Mouse (Mus musculus) inflammation-experienced regulatory T-cells (primary cell): ENCODE measurements around the gene Peli3. TPM values are rescaled to one million over a fixed set of nuclear protein-coding genes. Genes with fewer than 3 reads are reported as not detected.

Source experiments
- polyA plus RNA-seq, 2 experiments: library from polyadenylated mRNA; unstranded; fragments of 100-300 nt; shearing (Covaris generic); gene quantifications; one replicate each; pipeline ENCODE4 v1.2.1; 2017

Gene Peli3
- polyA plus RNA-seq, result 1 to 10 TPM in 1 of 2 experiments, under 1 TPM in 1; 0.70 to 1.9 TPM

GRCm38 (mm10) chr19:4942551-4943252, at the start of gene Peli3:
Peli3 (minus strand) TSS chr19:4943127.

GRCm38 (mm10) chr19:4990256-4990625, 47.3 kb upstream of the Peli3 start, which contains the start of gene Npas4:
Npas4 (minus strand) TSS chr19:4990316.

GRCm38 (mm10) chr19:4961928-4962601, 19.1 kb upstream of the Peli3 start, which contains the start of gene Mrpl11:
Mrpl11 (plus strand) TSS chr19:4962147.

DNA sequence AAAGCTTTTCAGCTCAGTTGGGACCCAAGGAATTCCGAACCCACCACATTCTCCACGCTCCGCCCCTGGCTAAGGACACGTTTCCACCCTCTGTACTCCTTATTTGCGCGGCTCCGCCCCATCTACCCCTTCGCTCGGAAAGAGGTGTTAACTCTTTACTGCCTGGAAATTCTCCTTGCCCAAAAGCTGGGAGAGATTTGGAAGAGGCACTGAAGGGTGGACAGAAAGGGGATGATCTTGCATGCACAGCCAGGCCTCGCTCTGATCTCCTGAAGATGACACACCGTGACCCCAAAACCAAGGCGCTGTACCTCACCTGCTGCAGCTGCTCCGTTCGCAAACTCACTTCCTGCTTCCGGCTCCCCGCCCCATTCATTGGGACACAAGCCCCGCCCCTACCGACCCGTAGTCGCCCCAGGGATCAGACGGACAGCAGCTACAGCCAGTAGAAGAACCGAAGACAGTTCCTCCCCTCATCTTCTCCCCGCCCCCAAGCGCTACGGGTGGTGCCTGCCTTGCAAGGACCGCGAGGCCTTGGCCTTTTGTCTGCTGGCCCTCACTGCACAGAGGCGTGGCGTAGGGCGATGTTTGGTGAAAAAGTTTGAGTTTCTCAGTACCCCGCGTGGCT, 14.9 kb downstream of the Peli3 start, which contains the start of gene Dpp3:
Gene Dpp3 (minus strand): TSS at position 384 of the 628 bp plus-strand sequence.

DNA sequence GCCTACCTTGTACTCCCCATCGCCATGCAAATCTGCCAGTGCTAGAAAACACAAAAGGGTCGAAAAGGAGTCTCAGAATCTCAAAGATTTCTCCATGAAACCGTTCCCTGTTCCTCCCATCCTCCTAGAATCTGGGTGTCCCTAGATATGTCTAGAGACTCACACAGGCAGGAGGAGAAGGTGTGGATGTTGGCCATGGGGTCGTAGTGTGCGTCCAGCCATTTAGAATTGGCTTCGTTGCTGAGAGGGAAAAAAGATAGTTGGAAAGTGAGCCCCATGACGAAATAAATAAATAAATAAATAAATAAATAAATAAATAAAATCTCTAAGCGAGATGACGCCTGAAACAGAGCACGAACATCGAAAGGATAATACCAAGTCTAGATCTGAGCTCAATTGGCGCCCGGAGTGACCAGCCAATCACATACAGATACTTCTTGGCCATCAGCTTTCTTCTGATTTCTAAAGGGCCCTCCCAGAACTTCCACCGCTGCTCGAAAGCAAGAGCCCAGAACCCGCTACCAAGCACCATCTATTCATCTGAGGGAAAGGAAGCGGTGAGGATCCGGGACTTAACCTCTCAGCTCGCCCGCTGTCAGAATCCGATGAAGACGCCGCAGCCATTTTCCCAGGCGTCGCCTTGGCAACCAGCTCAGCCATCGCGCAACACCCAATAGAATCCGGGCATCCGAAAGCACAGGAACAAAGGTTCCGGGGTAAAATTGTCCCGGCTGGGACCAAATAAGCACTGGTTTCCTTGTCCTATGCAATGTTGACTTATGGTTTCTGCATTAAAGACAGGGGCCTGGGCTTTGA, 36.7 kb downstream of the Peli3 start, which contains the start of gene Bbs1:
Gene Bbs1 (minus strand): TSS at position 650 of the 816 bp plus-strand sequence.

Other genes starting within 250 kb of the Peli3 start
- gene Gm960, start 244.5 kb downstream of the Peli3 start, polyA plus RNA-seq, result 1 to 10 TPM; 1.8 to 4.5 TPM
- under 1 TPM; 0.40 to 0.84 TPM for gene Sptbn2, start 232.0 kb downstream of the Peli3 start, polyA plus RNA-seq
- gene Rbm4b, start 186.6 kb downstream of the Peli3 start, polyA plus RNA-seq, result 10 to 100 TPM; 40.8 to 47.0 TPM
- 10 to 100 TPM; 49.9 to 54.0 TPM for gene Rbm4, start 149.2 kb downstream of the Peli3 start, polyA plus RNA-seq
- gene Gm21992, start 131.5 kb downstream of the Peli3 start, polyA plus RNA-seq, result 10 to 100 TPM; 24.9 to 30.4 TPM
- gene Rbm14, start 131.5 kb downstream of the Peli3 start, polyA plus RNA-seq, result 10 to 100 TPM; 61.5 to 84.0 TPM
- gene Ccs, start 103.8 kb downstream of the Peli3 start, polyA plus RNA-seq, result 100 to 1,000 TPM in 1 of 2 experiments, 10 to 100 TPM in 1; 72.7 to 120 TPM
- under 1 TPM in 1 of 2 experiments, not detected in 1; 0.55 TPM for gene Ccdc87, start 103.8 kb downstream of the Peli3 start, polyA plus RNA-seq
- 1 to 10 TPM; 4.1 to 6.0 TPM for gene Ctsf, start 88.0 kb downstream of the Peli3 start, polyA plus RNA-seq
- under 1 TPM in 1 of 2 experiments, not detected in 1; 0.11 TPM for gene Actn3, start 65.2 kb downstream of the Peli3 start, polyA plus RNA-seq
- 1 to 10 TPM; 5.0 to 9.9 TPM for gene Zdhhc24, start 64.5 kb downstream of the Peli3 start, polyA plus RNA-seq
- 1 to 10 TPM in 1 of 2 experiments, under 1 TPM in 1; 0.71 to 3.0 TPM for gene Bbs1, start 36.5 kb downstream of the Peli3 start, polyA plus RNA-seq
- gene Dpp3, start 14.8 kb downstream of the Peli3 start, polyA plus RNA-seq, result 100 to 1,000 TPM in 1 of 2 experiments, 10 to 100 TPM in 1; 93.7 to 123 TPM
- gene Mrpl11, start 19.0 kb upstream of the Peli3 start, polyA plus RNA-seq, result 10 to 100 TPM; 60.3 to 63.9 TPM
- 1 to 10 TPM; 1.3 to 1.7 TPM for gene Npas4, start 47.2 kb upstream of the Peli3 start, polyA plus RNA-seq
- gene Slc29a2, start 80.7 kb upstream of the Peli3 start, polyA plus RNA-seq, result 1 to 10 TPM; 3.4 TPM
- gene B4gat1, start 95.7 kb upstream of the Peli3 start, polyA plus RNA-seq, result 10 to 100 TPM; 13.6 to 15.6 TPM
- 1 to 10 TPM; 2.4 to 8.5 TPM for gene AC124502.3, start 95.8 kb upstream of the Peli3 start, polyA plus RNA-seq
- 100 to 1,000 TPM; 103 to 106 TPM for gene Brms1, start 98.2 kb upstream of the Peli3 start, polyA plus RNA-seq
- under 1 TPM in 1 of 2 experiments, not detected in 1; 0.08 TPM for gene Rin1, start 107.4 kb upstream of the Peli3 start, polyA plus RNA-seq
- gene Cd248, start 125.0 kb upstream of the Peli3 start, polyA plus RNA-seq, result not detected
- gene Tmem151a, start 142.4 kb upstream of the Peli3 start, polyA plus RNA-seq, result under 1 TPM; 0.31 to 0.84 TPM
- gene Yif1a, start 145.4 kb upstream of the Peli3 start, polyA plus RNA-seq, result 10 to 100 TPM; 59.7 to 66.6 TPM
- gene Cnih2, start 155.4 kb upstream of the Peli3 start, polyA plus RNA-seq, result 1 to 10 TPM; 2.7 to 5.6 TPM
- 100 to 1,000 TPM; 187 to 249 TPM for gene Rab1b, start 163.9 kb upstream of the Peli3 start, polyA plus RNA-seq
- gene Klc2, start 175.4 kb upstream of the Peli3 start, polyA plus RNA-seq, result 1 to 10 TPM; 5.0 to 8.7 TPM